In genomic region chr17:25612537-25612936, GRCm38 (mm10) we compare ENCODE assay signal across 23 mouse cellular contexts. TPM values are rescaled to one million over a fixed set of nuclear protein-coding genes. Genes with fewer than 3 reads are reported as not detected.
DNase-seq lines count a peak whose midpoint lies in the region; TF ChIP-seq lines count a peak whose summit lies in the region.
"Had no signal": no experiment of that assay in that cellular context is flagged by ENCODE, and none has a peak within 500 bp of the region (broad histone marks: within the 10 kb centered on the region; RNA-seq: fewer than 3 reads in every experiment).

No protein-coding gene starts in this region.

- DNase-seq in ES-CJ7 (ENCODE audit: low read depth, low spot score) = peak; percentile 11
- peak; percentile 37 for DNase-seq in R1 (ENCODE audit: low read depth, low spot score)
- peak; percentile 57 to 78 for DNase-seq in cerebellum, adult 2 months
- DNase-seq in cerebellum, postnatal 10 days = peak; percentile 51 to 63
- DNase-seq in urinary bladder, adult 2 months (ENCODE audit: low spot score) = no peak
- DNase-seq in heart, adult 9 months (ENCODE audit: low spot score in 2 of 2) = no peak
- DNase-seq in thymus, postnatal 4 days = no peak
- DNase-seq in lung, postnatal 14 days = no peak
- DNase-seq: adrenal gland, adult 2 months; adrenal gland, postnatal 25 days; embryo, embryonic 11 days; gastrocnemius, adult 2 months; gastrocnemius, postnatal 25 days; heart, adult 11 months; kidney, adult 18-20 months had no signal

- WGBS in cerebellum, adult 2 months = 26% methylated on average over 9 of the region's 9 CpGs

- no peak overlapping the region for H3K4me3 ChIP-seq in cerebellum, adult 2 months (replicated peaks; ENCODE audit: insufficient read depth, low read depth, low read length)
- H3K4me3 ChIP-seq: embryonic facial prominence, embryonic 15.5 days; erythroblast, embryonic 14.5 days; forebrain, embryonic 10.5 days; gastrocnemius, adult 2 months; heart, embryonic 15.5 days; hindbrain, embryonic 10.5 days; intestine, embryonic 15.5 days had no signal

- no peak for TF ChIP-seq CTCF in cerebellum, adult 2 months (IDR thresholded peaks at IDR 0.05; ENCODE audit: borderline replicate concordance, insufficient read depth, low read depth, low read length)

- no peak for TF ChIP-seq POLR2A in cerebellum, adult 2 months (IDR thresholded peaks at IDR 0.05; ENCODE audit: borderline replicate concordance, insufficient read depth, low read length)

- H3K27ac ChIP-seq in cerebellum, adult 2 months (ENCODE audit: insufficient read depth, low read length) = no peak overlapping the region
- H3K27ac ChIP-seq: embryonic facial prominence, embryonic 15.5 days; forebrain, embryonic 10.5 days; gastrocnemius, adult 2 months; heart, embryonic 15.5 days; hindbrain, embryonic 10.5 days; hindbrain, embryonic 14.5 days; intestine, embryonic 15.5 days had no signal

- H3K4me1 ChIP-seq in cerebellum, adult 2 months (ENCODE audit: control insufficient read depth, insufficient read depth, low read length) = peaks cover 19% of the 10 kb centered on the region

- no peaks in the 10 kb centered on the region for H3K27me3 ChIP-seq in cerebellum, adult 2 months (ENCODE audit: control insufficient read depth, insufficient read depth, low read length)
- H3K27me3 ChIP-seq: embryonic facial prominence, embryonic 15.5 days; heart, embryonic 15.5 days; intestine, embryonic 15.5 days had no signal

RNA-seq across cellular contexts. Expression of gene Lmf1, which starts 33.7 kb away (rescaled TPM):
- 18.6 and 19.1 TPM in 2 replicates for polyA plus RNA-seq in cerebellum, adult 2 months (2012; rRNA removed)
- polyA plus RNA-seq in urinary bladder, adult 2 months (2012; rRNA removed) = 12.5 and 16.6 TPM in 2 replicates

RNA-seq across cellular contexts. Expression of gene Sox8, which starts 42.1 kb away (rescaled TPM):
- 35.9 and 38.0 TPM in 2 replicates for polyA plus RNA-seq in cerebellum, adult 2 months (2012; rRNA removed)
- polyA plus RNA-seq in urinary bladder, adult 2 months (2012; rRNA removed) = 1.2 and 1.5 TPM in 2 replicates
- polyA plus RNA-seq: erythroblast, embryonic 14.5 days; G1E had no signal

Comparison
In these comparisons a context has a peak if more than half of its experiments do, and no peak if none do; other contexts are left out.
1. DNase-seq: peak in ES-CJ7 (single experiment), R1 (single experiment), cerebellum, adult 2 months (2 of 2) and cerebellum, postnatal 10 days (2 of 2); none in urinary bladder, adult 2 months (single experiment), heart, adult 9 months (0 of 2), thymus, postnatal 4 days (single experiment) and lung, postnatal 14 days (single experiment).
2. RNA of gene Sox8, which starts 42.1 kb away (polyA plus RNA-seq): 35.9 to 38.0 TPM in cerebellum, adult 2 months; 1.2 to 1.5 TPM in urinary bladder, adult 2 months; every median in the first group is over 10 times any median in the second.